Mouse (Mus musculus): ENCODE data around the gene Olfr2. TPM values are rescaled to one million over a fixed set of nuclear protein-coding genes. Genes with fewer than 3 reads are reported as not detected.

Gene Olfr2
- total and polyA plus RNA-seq, 3 experiments = not detected

- no peak for TF ChIP-seq SMC3 (IDR thresholded peaks at IDR 0.05; ENCODE audit: low read depth, low read length)
- TF ChIP-seq RAD21 (IDR thresholded peaks at IDR 0.05; ENCODE audit: low read depth, low read length) = no peak
- TF ChIP-seq CHD1 (IDR thresholded peaks at IDR 0.05; ENCODE audit: low read depth, low read length) = no peak
- no peak for TF ChIP-seq HCFC1 (IDR thresholded peaks at IDR 0.05; ENCODE audit: low read depth, low read length)
- TF ChIP-seq EP300 (IDR thresholded peaks at IDR 0.05; ENCODE audit: low read depth in 1 of 2, low read length in 2 of 2) = no peak
- TF ChIP-seq MXI1 (IDR thresholded peaks at IDR 0.05; ENCODE audit: low read depth, low read length) = no peak
- TF ChIP-seq ZC3H11A (IDR thresholded peaks at IDR 0.05; ENCODE audit: low read depth, low read length) = no peak
- no peak for TF ChIP-seq ELF1 (IDR thresholded peaks at IDR 0.05; ENCODE audit: low read depth, low read length)
- no peak for TF ChIP-seq CHD2 (IDR thresholded peaks at IDR 0.05; ENCODE audit: low read length)
- TF ChIP-seq NRF1 (IDR thresholded peaks at IDR 0.05; ENCODE audit: insufficient read depth, low read depth, low read length, poor library complexity, severe bottlenecking) = no peak
- TF ChIP-seq POLR2AphosphoS5 (IDR thresholded peaks at IDR 0.05; ENCODE audit: borderline replicate concordance, low read depth, low read length) = no peak
- no peak for TF ChIP-seq USF2 (IDR thresholded peaks at IDR 0.05; ENCODE audit: borderline replicate concordance in 1 of 2, insufficient read depth in 1 of 2, low read depth in 1 of 2, low read length in 2 of 2)
- TF ChIP-seq POLR2A (IDR thresholded peaks at IDR 0.05; ENCODE audit: control insufficient read depth in 1 of 2, insufficient read depth in 1 of 2, low read depth in 1 of 2, low read length in 2 of 2, poor library complexity in 1 of 2) = no peak
- no peak for TF ChIP-seq MAFK (IDR thresholded peaks at IDR 0.05; ENCODE audit: borderline replicate concordance, low read depth, low read length)
- H3K79me2 ChIP-seq (ENCODE audit: control insufficient read depth, insufficient read depth, low read length, poor library complexity) = no peaks in the 10 kb centered on the region
- no peaks in the 10 kb centered on the region for H3K27me3 ChIP-seq (ENCODE audit: control insufficient read depth in 1 of 2, insufficient read depth in 2 of 2, low read length in 2 of 2)
- no peak for DNase-seq (ENCODE audit: low read depth, low spot score)
- H3K4me1 ChIP-seq (ENCODE audit: control insufficient read depth in 1 of 2, insufficient read depth in 2 of 2, low read length in 2 of 2) = no peaks in the 10 kb centered on the region
- no peak overlapping the region for H3K4me3 ChIP-seq (ENCODE audit: control insufficient read depth in 1 of 2, insufficient read depth in 1 of 2, low read depth in 2 of 2, low read length in 2 of 2)
- H3K9ac ChIP-seq (ENCODE audit: control insufficient read depth, low read depth, low read length, poor library complexity, severe bottlenecking) = no peak overlapping the region
- H3K36me3 ChIP-seq (ENCODE audit: control insufficient read depth in 1 of 2, insufficient read depth in 2 of 2, low read length in 2 of 2) = no peaks in the 10 kb centered on the region
- no peak overlapping the region for H3K27ac ChIP-seq (ENCODE audit: control insufficient read depth, low read depth, low read length)
- no peaks in the 10 kb centered on the region for H3K9me3 ChIP-seq (replicated peaks; ENCODE audit: insufficient read depth, low read length)
Measured at GRCm38 (mm10) chr7:107043136-107043535, 37.3 kb upstream of the Olfr2 start.

GRCm38 (mm10) chr7:107039934-107040563 lies 34.2 kb upstream of the Olfr2 start:
- Histone ChIP-seq H3K4me1 (ENCODE audit: control insufficient read depth in 1 of 2, insufficient read depth in 2 of 2, low read length in 2 of 2) (no peaks in the 10 kb centered on the region), H3K4me3 (ENCODE audit: control insufficient read depth in 1 of 2, insufficient read depth in 1 of 2, low read depth in 2 of 2, low read length in 2 of 2) (no peak overlapping the region), H3K79me2 (ENCODE audit: control insufficient read depth, insufficient read depth, low read length, poor library complexity) (no peaks in the 10 kb centered on the region), H3K27ac (ENCODE audit: control insufficient read depth, low read depth, low read length) (no peak overlapping the region), H3K36me3 (ENCODE audit: control insufficient read depth in 1 of 2, insufficient read depth in 2 of 2, low read length in 2 of 2) (no peaks in the 10 kb centered on the region), H3K9me3 (replicated peaks; ENCODE audit: insufficient read depth, low read length) (no peaks in the 10 kb centered on the region), H3K9ac (ENCODE audit: control insufficient read depth, low read depth, low read length, poor library complexity, severe bottlenecking) (no peak overlapping the region), H3K27me3 (ENCODE audit: control insufficient read depth in 1 of 2, insufficient read depth in 2 of 2, low read length in 2 of 2) (no peaks in the 10 kb centered on the region)
- TF ChIP-seq KAT2A (conservative IDR thresholded peaks at IDR 0.05; ENCODE audit: low read depth, low read length) = no peak
- TF ChIP-seq CHD1 (IDR thresholded peaks at IDR 0.05; ENCODE audit: low read depth, low read length) = no peak
- no peak for TF ChIP-seq JUND (IDR thresholded peaks at IDR 0.05; ENCODE audit: low read depth, low read length)
- no peak for TF ChIP-seq MAZ (IDR thresholded peaks at IDR 0.05; ENCODE audit: low read depth, low read length)
- TF ChIP-seq USF1 (IDR thresholded peaks at IDR 0.05; ENCODE audit: low read depth, low read length) = no peak
- TF ChIP-seq HCFC1 (IDR thresholded peaks at IDR 0.05; ENCODE audit: low read depth, low read length) = no peak
- no peak for TF ChIP-seq SMC3 (IDR thresholded peaks at IDR 0.05; ENCODE audit: low read depth, low read length)
- TF ChIP-seq POLR2A (IDR thresholded peaks at IDR 0.05; ENCODE audit: control insufficient read depth in 1 of 2, insufficient read depth in 1 of 2, low read depth in 1 of 2, low read length in 2 of 2, poor library complexity in 1 of 2) = no peak
- TF ChIP-seq GATA1 (IDR thresholded peaks at IDR 0.05; ENCODE audit: low read depth, low read length) = no peak
- TF ChIP-seq TCF12 (IDR thresholded peaks at IDR 0.05; ENCODE audit: low read depth, low read length) = no peak
- no peak for DNase-seq (ENCODE audit: low read depth, low spot score)

Measured in MEL (cell line).